Mouse (Mus musculus) forebrain, postnatal 0 days (tissue): Measurements from ENCODE around the gene Ebf1. TPM values are rescaled to one million over a fixed set of nuclear protein-coding genes. Genes with fewer than 3 reads are reported as not detected.

Source experiments
- ATAC-seq: fragments of 200-750 bp; cut with Nextera tagmentation; 2 replicates; pipeline ENCODE4 v1.8.0; 2017; ENCODE audit warnings: mild to moderate bottlenecking, moderate library complexity
- DNase-seq: peaks from one replicate; pipeline ENCODE4 v3.0.0-alpha.2; 2015
- H3K27ac ChIP-seq: fragments of 300-500 bp; sonication (generic); 2 replicates; pipeline ENCODE4 v1.5.1; 2014; ENCODE audit warnings: low read depth, mild to moderate bottlenecking, antibody characterized with exemption, low read length, moderate library complexity, mixed read lengths
- H3K27me3 ChIP-seq: fragments of 300-500 bp; sonication (generic); 2 replicates; pipeline ENCODE4 v1.6.1; 2014; ENCODE audit warnings: mild to moderate bottlenecking, low read length, mixed read lengths; ENCODE audit not compliant: insufficient read depth
- H3K36me3 ChIP-seq: fragments of 300-500 bp; sonication (generic); 2 replicates; pipeline ENCODE4 v1.6.1; 2014; ENCODE audit warnings: mild to moderate bottlenecking, moderate library complexity; ENCODE audit not compliant: insufficient read depth
- H3K4me1 ChIP-seq: fragments of 300-500 bp; sonication (generic); 2 replicates; pipeline ENCODE4 v1.6.1; 2014; ENCODE audit warnings: antibody characterized with exemption; ENCODE audit not compliant: insufficient read depth
- H3K4me2 ChIP-seq: fragments of 300-500 bp; sonication (generic); 2 replicates; pipeline ENCODE4 v1.6.1; 2014; ENCODE audit warnings: low read depth, mild to moderate bottlenecking, moderate library complexity
- H3K4me3 ChIP-seq: fragments of 300-500 bp; sonication (generic); 2 replicates; pipeline ENCODE4 v1.5.1; 2014; ENCODE audit warnings: low read depth, low read length, mixed read lengths
- H3K9ac ChIP-seq: fragments of 300-500 bp; sonication (generic); 2 replicates; pipeline ENCODE4 v1.6.1; 2014; ENCODE audit warnings: mild to moderate bottlenecking
- H3K9me3 ChIP-seq: fragments of 300-500 bp; sonication (generic); 2 replicates; pipeline ENCODE4 v1.6.1; 2016; ENCODE audit warnings: low read length
- CTCF ChIP-seq: sonication (generic); IDR thresholded peaks from 2 replicates; pipeline ENCODE4 v1.5.1; 2016; ENCODE audit warnings: antibody characterized with exemption, control low read depth, low read depth
- WGBS: fragments of 180-500 bp; shearing (Covaris S2); extraction: QIAGEN DNeasy Blood & Tissue Kit; methylation state at CpG from one replicate; pipeline ENCODE4 v1.1.7; 2014; 5-methylcytosine and 5-hydroxymethylcytosine counted together
- polyA plus RNA-seq: library from polyadenylated mRNA; unstranded; fragments of >200 nt; fragmentation: Nextera tagmentation; extraction: Ambion mirVana; gene quantifications from 2 replicates; pipeline ENCODE4 v1.2.1, GENCODE M21; 2015
- total RNA-seq: library from RNA; depleted of rRNA; stranded (reverse); fragments of >200 nt; gene quantifications from 2 replicates; pipeline ENCODE4 v1.2.3, GENCODE M21; 2014

The Ebf1 gene
- total and polyA plus RNA-seq, 2 experiments from 2014 or later, result 12.9 to 20.6 TPM

GRCm38 (mm10) chr11:44982225-44982624 is 365.1 kb downstream of the Ebf1 start:
- H3K27ac ChIP-seq, result no peak overlapping the region
- H3K4me1 ChIP-seq, result peaks cover 9% of the 10 kb centered on the region; the same call in 1 of the 2 replicates
- H3K9ac ChIP-seq, result no peak overlapping the region
- H3K9me3 ChIP-seq, result no peaks in the 10 kb centered on the region
- no peak for TF ChIP-seq CTCF
- H3K27me3 ChIP-seq, result peaks cover 4% of the 10 kb centered on the region
- no peak for ATAC-seq
- no peak overlapping the region for H3K4me2 ChIP-seq
- no peak overlapping the region for H3K4me3 ChIP-seq
- no peaks in the 10 kb centered on the region for H3K36me3 ChIP-seq
- WGBS, result 51% methylated on average over 9 of the region's 9 CpGs
- DNase-seq, result no peak

- Histone ChIP-seq H3K4me2 (no peak overlapping the region), H3K4me3 (no peak overlapping the region), H3K36me3 (no peaks in the 10 kb centered on the region), H3K4me1 (no peaks in the 10 kb centered on the region), H3K9me3 (no peaks in the 10 kb centered on the region), H3K27me3 (peaks cover 4% of the 10 kb centered on the region), H3K27ac (no peak overlapping the region), H3K9ac (no peak overlapping the region)
- DNase-seq (no peak), ATAC-seq (no peak)
- no peak for TF ChIP-seq CTCF
- WGBS, result 74% methylated on average over 6 of the region's 6 CpGs
Measured at GRCm38 (mm10) chr11:44983961-44984360, 366.8 kb downstream of the Ebf1 start.

GRCm38 (mm10) chr11:44984381-44984780 is 367.3 kb downstream of the Ebf1 start:
- DNase-seq (no peak), ATAC-seq (no peak)
- H3K9me3 ChIP-seq, result no peaks in the 10 kb centered on the region
- H3K27me3 ChIP-seq, result peaks cover 4% of the 10 kb centered on the region; the same call in 1 of the 2 replicates
- no peaks in the 10 kb centered on the region for H3K4me1 ChIP-seq
- H3K4me2 ChIP-seq, result no peak overlapping the region
- no peak overlapping the region for H3K9ac ChIP-seq
- H3K27ac ChIP-seq, result no peak overlapping the region
- no peaks in the 10 kb centered on the region for H3K36me3 ChIP-seq
- WGBS, result 21% methylated on average over 7 of the region's 7 CpGs
- no peak for TF ChIP-seq CTCF
- no peak overlapping the region for H3K4me3 ChIP-seq

- no peak for TF ChIP-seq CTCF
- Histone ChIP-seq H3K4me2 (no peak overlapping the region), H3K27ac (no peak overlapping the region), H3K4me3 (no peak overlapping the region), H3K27me3 (no peaks in the 10 kb centered on the region; the same call in 1 of the 2 replicates), H3K36me3 (no peaks in the 10 kb centered on the region), H3K4me1 (no peaks in the 10 kb centered on the region), H3K9ac (no peak overlapping the region), H3K9me3 (no peaks in the 10 kb centered on the region)
- WGBS, result 75% methylated on average over 4 of the region's 4 CpGs
- ATAC-seq (no peak), DNase-seq (no peak)
Measured at GRCm38 (mm10) chr11:44987796-44988195, 370.7 kb downstream of the Ebf1 start.

- Histone ChIP-seq H3K27ac (no peak overlapping the region), H3K4me2 (no peak overlapping the region), H3K9ac (no peak overlapping the region), H3K9me3 (no peaks in the 10 kb centered on the region), H3K4me1 (no peaks in the 10 kb centered on the region), H3K36me3 (no peaks in the 10 kb centered on the region), H3K4me3 (no peak overlapping the region), H3K27me3 (peaks cover 12% of the 10 kb centered on the region; the same call in 1 of the 2 replicates)
- no peak for TF ChIP-seq CTCF
- 73% methylated on average over 5 of the region's 5 CpGs for WGBS
- ATAC-seq (no peak), DNase-seq (no peak)
Measured at GRCm38 (mm10) chr11:45002681-45003286, 385.7 kb downstream of the Ebf1 start.

- no peak overlapping the region for H3K27ac ChIP-seq
- H3K4me1 ChIP-seq, result no peaks in the 10 kb centered on the region
- no peak overlapping the region for H3K4me3 ChIP-seq
- DNase-seq, result no peak
- no peaks in the 10 kb centered on the region for H3K36me3 ChIP-seq
- H3K27me3 ChIP-seq, result peaks cover 12% of the 10 kb centered on the region; the same call in 1 of the 2 replicates
- no peak for ATAC-seq
- no peak overlapping the region for H3K9ac ChIP-seq
- no peak for TF ChIP-seq CTCF
- H3K4me2 ChIP-seq, result no peak overlapping the region
- 37% methylated on average over 9 of the region's 9 CpGs for WGBS
- H3K9me3 ChIP-seq, result no peaks in the 10 kb centered on the region
Measured at GRCm38 (mm10) chr11:45003716-45004437, 386.8 kb downstream of the Ebf1 start.

- H3K4me2 ChIP-seq, result no peak overlapping the region
- H3K4me3 ChIP-seq, result no peak overlapping the region
- H3K4me1 ChIP-seq, result no peaks in the 10 kb centered on the region
- no peak overlapping the region for H3K27ac ChIP-seq
- H3K9ac ChIP-seq, result no peak overlapping the region
- DNase-seq (no peak), ATAC-seq (no peak)
- TF ChIP-seq CTCF, result no peak
- peaks cover 18% of the 10 kb centered on the region; the same call in 1 of the 2 replicates for H3K27me3 ChIP-seq
- no peaks in the 10 kb centered on the region for H3K36me3 ChIP-seq
- no peaks in the 10 kb centered on the region for H3K9me3 ChIP-seq
- WGBS, result 57% methylated on average over 11 of the region's 11 CpGs
Measured at GRCm38 (mm10) chr11:45007311-45007710, 390.2 kb downstream of the Ebf1 start.
